Mouse (Mus musculus) MEL (cell line): ENCODE measurements at regions not wholly inside any gene's neighbourhood (a gene's known extent, or its start where the extent isn't known, plus 50 kb on each side); places are given as distances from the start of the nearest gene placed in this dataset.

Experiments used
- DNase-seq: peaks from one replicate; pipeline ENCODE4 v3.0.0; 2011; ENCODE audit warnings: low read depth, low spot score
- H3K27ac ChIP-seq: 2 replicates; pipeline ENCODE4 v1.5.1; 2012; ENCODE audit warnings: low read depth, mild to moderate bottlenecking, control low read depth, low read length, moderate library complexity; ENCODE audit not compliant: control insufficient read depth
- H3K27me3 ChIP-seq, 2 experiments: fragments of 150-350 bp in 1 of 2; sonication (generic) in 1 of 2; 2 replicates each; pipeline ENCODE4 v1.6.1; 2012; ENCODE audit warnings: low read length in 2 of 2, mild to moderate bottlenecking in 2 of 2, improper control_type of control experiment in 1 of 2, moderate library complexity in 1 of 2; ENCODE audit not compliant: insufficient read depth in 2 of 2, control insufficient read depth in 1 of 2
- H3K36me3 ChIP-seq, 2 experiments: 2 replicates each; pipeline ENCODE4 v1.6.1; 2012 to 2014; ENCODE audit warnings: low read length in 2 of 2, improper control_type of control experiment in 1 of 2, inconsistent platforms in 1 of 2, mild to moderate bottlenecking in 1 of 2; ENCODE audit not compliant: insufficient read depth in 2 of 2, control insufficient read depth in 1 of 2
- H3K4me1 ChIP-seq, 2 experiments: fragments of 150-350 bp in 1 of 2; sonication (generic) in 1 of 2; 2 replicates each; pipeline ENCODE4 v1.6.1; 2012; ENCODE audit warnings: low read length in 2 of 2, improper control_type of control experiment in 1 of 2, mild to moderate bottlenecking in 1 of 2; ENCODE audit not compliant: insufficient read depth in 2 of 2, control insufficient read depth in 1 of 2
- H3K4me3 ChIP-seq, 2 experiments: fragments of 150-350 bp in 1 of 2; sonication (generic) in 1 of 2; 2 replicates each; pipeline ENCODE4 v1.5.1; 2012; ENCODE audit warnings: low read depth in 2 of 2, low read length in 2 of 2, mild to moderate bottlenecking in 2 of 2, moderate library complexity in 2 of 2, control low read depth in 1 of 2, improper control_type of control experiment in 1 of 2; ENCODE audit not compliant: control insufficient read depth in 1 of 2, insufficient read depth in 1 of 2
- H3K79me2 ChIP-seq: 2 replicates; pipeline ENCODE4 v1.6.1; 2012; ENCODE audit warnings: mild to moderate bottlenecking, low read length, moderate library complexity; ENCODE audit not compliant: control insufficient read depth, poor library complexity, insufficient read depth
- H3K9ac ChIP-seq: 2 replicates; pipeline ENCODE4 v1.6.1; 2012; ENCODE audit warnings: low read depth, mild to moderate bottlenecking, control low read depth, low read length, moderate library complexity; ENCODE audit not compliant: control insufficient read depth, poor library complexity, severe bottlenecking
- H3K9me3 ChIP-seq: fragments of 150-350 bp; sonication (generic); replicated peaks from 2 replicates; pipeline ENCODE4 v1.6.1; 2012; ENCODE audit warnings: mild to moderate bottlenecking, low read length, improper control_type of control experiment, moderate library complexity; ENCODE audit not compliant: insufficient read depth
- BHLHE40 ChIP-seq: IDR thresholded peaks from 2 replicates; pipeline ENCODE4 v1.6.1; 2012; ENCODE audit warnings: low read depth, mild to moderate bottlenecking, inconsistent platforms, low read length, improper control_type of control experiment, borderline replicate concordance
- CHD1 ChIP-seq: IDR thresholded peaks from 2 replicates; pipeline ENCODE4 v1.6.1; 2012; ENCODE audit warnings: low read depth, mild to moderate bottlenecking, inconsistent platforms, low read length, improper control_type of control experiment
- CHD2 ChIP-seq: IDR thresholded peaks from 2 replicates; pipeline ENCODE4 v1.6.1; 2011; ENCODE audit warnings: low read length, improper control_type of control experiment
- CTCF ChIP-seq, 3 experiments: IDR thresholded peaks in 2 of 3; conservative IDR thresholded peaks in 1 of 3; 2 replicates each; pipeline ENCODE4 v1.5.1; 2011 to 2012; ENCODE audit warnings: low read length in 3 of 3, low read depth in 2 of 3, mild to moderate bottlenecking in 2 of 3, improper control_type of control experiment in 1 of 3, inconsistent platforms in 1 of 3, mixed read lengths in 1 of 3, moderate library complexity in 1 of 3; ENCODE audit not compliant: control insufficient read depth in 1 of 3, insufficient read depth in 1 of 3, poor library complexity in 1 of 3, severe bottlenecking in 1 of 3
- E2F4 ChIP-seq: IDR thresholded peaks from 2 replicates; pipeline ENCODE4 v1.6.1; 2011; ENCODE audit warnings: low read depth, low read length, improper control_type of control experiment, borderline replicate concordance
- ELF1 ChIP-seq: IDR thresholded peaks from 2 replicates; pipeline ENCODE4 v1.6.1; 2014; ENCODE audit warnings: low read depth, mild to moderate bottlenecking, inconsistent platforms, low read length, improper control_type of control experiment, moderate library complexity
- EP300 ChIP-seq, 2 experiments: IDR thresholded peaks; 2 replicates each; pipeline ENCODE4 v1.6.1; 2011; ENCODE audit warnings: improper control_type of control experiment in 2 of 2, low read length in 2 of 2, low read depth in 1 of 2, mild to moderate bottlenecking in 1 of 2
- GABPA ChIP-seq: IDR thresholded peaks from 2 replicates; pipeline ENCODE4 v1.6.1; 2012; ENCODE audit warnings: low read depth, mild to moderate bottlenecking, inconsistent platforms, low read length, improper control_type of control experiment, moderate library complexity
- GATA1 ChIP-seq: IDR thresholded peaks from 2 replicates; pipeline ENCODE4 v1.6.1; 2011; ENCODE audit warnings: low read depth, low read length, improper control_type of control experiment
- HCFC1 ChIP-seq: IDR thresholded peaks from 2 replicates; pipeline ENCODE4 v1.6.1; 2012; ENCODE audit warnings: low read depth, mild to moderate bottlenecking, inconsistent platforms, low read length, improper control_type of control experiment, moderate library complexity
- MAFK ChIP-seq: IDR thresholded peaks from 2 replicates; pipeline ENCODE4 v1.6.1; 2011; ENCODE audit warnings: low read depth, mild to moderate bottlenecking, low read length, improper control_type of control experiment, borderline replicate concordance
- MAZ ChIP-seq: IDR thresholded peaks from 2 replicates; pipeline ENCODE4 v1.6.1; 2012; ENCODE audit warnings: low read depth, mild to moderate bottlenecking, inconsistent platforms, low read length, improper control_type of control experiment
- MEF2A ChIP-seq: IDR thresholded peaks from 2 replicates; pipeline ENCODE4 v1.6.1; 2014; ENCODE audit warnings: low read depth, mild to moderate bottlenecking, inconsistent platforms, low read length, improper control_type of control experiment; ENCODE audit not compliant: poor library complexity, insufficient replicate concordance, severe bottlenecking; ENCODE audit errors: extremely low read depth
- MXI1 ChIP-seq: IDR thresholded peaks from 2 replicates; pipeline ENCODE4 v1.6.1; 2011; ENCODE audit warnings: mild to moderate bottlenecking, low read depth, low read length, improper control_type of control experiment
- MYC ChIP-seq: IDR thresholded peaks from 2 replicates; pipeline ENCODE4 v1.6.1; 2011; ENCODE audit warnings: low read depth, mild to moderate bottlenecking, low read length, improper control_type of control experiment, moderate library complexity
- NELFE ChIP-seq: IDR thresholded peaks from 2 replicates; pipeline ENCODE4 v1.6.1; 2011; ENCODE audit warnings: low read depth, low read length, improper control_type of control experiment
- NRF1 ChIP-seq: IDR thresholded peaks from 2 replicates; pipeline ENCODE4 v1.6.1; 2014; ENCODE audit warnings: low read depth, mild to moderate bottlenecking, inconsistent platforms, low read length, improper control_type of control experiment, moderate library complexity; ENCODE audit not compliant: poor library complexity, insufficient read depth, severe bottlenecking
- POLR2A ChIP-seq, 2 experiments: IDR thresholded peaks; 2 replicates each; pipeline ENCODE4 v1.6.1; 2011 to 2012; ENCODE audit warnings: low read length in 2 of 2, mild to moderate bottlenecking in 2 of 2, control low read depth in 1 of 2, improper control_type of control experiment in 1 of 2, low read depth in 1 of 2, moderate library complexity in 1 of 2; ENCODE audit not compliant: control insufficient read depth in 1 of 2, insufficient read depth in 1 of 2, poor library complexity in 1 of 2
- POLR2AphosphoS5 ChIP-seq: IDR thresholded peaks from 2 replicates; pipeline ENCODE4 v1.6.1; 2012; ENCODE audit warnings: low read depth, borderline replicate concordance, mild to moderate bottlenecking, inconsistent platforms, low read length, moderate library complexity, mixed read lengths
- RAD21 ChIP-seq: IDR thresholded peaks from 2 replicates; pipeline ENCODE4 v1.6.1; 2011; ENCODE audit warnings: mild to moderate bottlenecking, low read depth, low read length, improper control_type of control experiment
- RCOR1 ChIP-seq: IDR thresholded peaks from 2 replicates; pipeline ENCODE4 v1.6.1; 2012; ENCODE audit warnings: low read depth, mild to moderate bottlenecking, inconsistent platforms, low read length, improper control_type of control experiment
- TCF12 ChIP-seq: IDR thresholded peaks from 2 replicates; pipeline ENCODE4 v1.6.1; 2014; ENCODE audit warnings: low read depth, mild to moderate bottlenecking, inconsistent platforms, low read length, improper control_type of control experiment, moderate library complexity
- USF1 ChIP-seq: IDR thresholded peaks from 2 replicates; pipeline ENCODE4 v1.6.1; 2014; ENCODE audit warnings: low read depth, mild to moderate bottlenecking, inconsistent platforms, low read length, improper control_type of control experiment, moderate library complexity
- ZC3H11A ChIP-seq: IDR thresholded peaks from 2 replicates; pipeline ENCODE4 v1.6.1; 2012; ENCODE audit warnings: low read depth, mild to moderate bottlenecking, inconsistent platforms, low read length, improper control_type of control experiment
- ZKSCAN1 ChIP-seq: IDR thresholded peaks from 2 replicates; pipeline ENCODE4 v1.6.1; 2012; ENCODE audit warnings: low read depth, mild to moderate bottlenecking, inconsistent platforms, low read length, improper control_type of control experiment, moderate library complexity
- ZNF384 ChIP-seq: IDR thresholded peaks from 2 replicates; pipeline ENCODE4 v1.6.1; 2012; ENCODE audit warnings: low read depth, mild to moderate bottlenecking, inconsistent platforms, low read length, improper control_type of control experiment

GRCm38 (mm10) chr15:11725620-11726530 lies 181.2 kb downstream of the Npr3 start:
- no peak for DNase-seq
- H3K4me1 ChIP-seq, result no peaks in the 10 kb centered on the region
- H3K79me2 ChIP-seq, result no peaks in the 10 kb centered on the region
- TF ChIP-seq E2F4 (no peak), NRF1 (no peak), MYC (no peak), RCOR1 (no peak), MAFK (no peak), ZNF384 (no peak), ELF1 (no peak), HCFC1 (no peak), POLR2A (IDR thresholded peaks at IDR 0.05; ENCODE audit: control insufficient read depth in 1 of 2, insufficient read depth in 1 of 2, low read depth in 1 of 2, low read length in 2 of 2, poor library complexity in 1 of 2) (no peak), USF1 (no peak), RAD21 (no peak), CTCF (IDR thresholded peaks at IDR 0.05 in 2 of 3, conservative IDR thresholded peaks at IDR 0.05 in 1 of 3; ENCODE audit: control insufficient read depth in 1 of 3, insufficient read depth in 1 of 3, low read depth in 2 of 3, low read length in 3 of 3, poor library complexity in 1 of 3, severe bottlenecking in 1 of 3) (no peak), BHLHE40 (no peak), TCF12 (no peak), POLR2AphosphoS5 (no peak), NELFE (no peak)
- H3K27me3 ChIP-seq, result no peaks in the 10 kb centered on the region
- no peak overlapping the region for H3K9ac ChIP-seq
- H3K36me3 ChIP-seq, result no peaks in the 10 kb centered on the region
- no peak overlapping the region for H3K27ac ChIP-seq
- no peaks in the 10 kb centered on the region for H3K9me3 ChIP-seq
- H3K4me3 ChIP-seq, result no peak overlapping the region

GRCm38 (mm10) chr15:11720645-11721044 lies 186.4 kb downstream of the Npr3 start:
- DNase-seq, result no peak
- H3K9me3 ChIP-seq, result no peaks in the 10 kb centered on the region
- TF ChIP-seq CHD2 (no peak), GATA1 (no peak), MXI1 (no peak), BHLHE40 (no peak), CHD1 (no peak), MYC (no peak), MAZ (no peak), ZNF384 (no peak), EP300 (IDR thresholded peaks at IDR 0.05; ENCODE audit: low read depth in 1 of 2, low read length in 2 of 2) (no peak), HCFC1 (no peak), ZKSCAN1 (no peak), MEF2A (no peak), ZC3H11A (no peak), GABPA (no peak)

More at GRCm38 (mm10) chr15:11720645-11721044, 186.4 kb downstream of the Npr3 start:
- Histone ChIP-seq H3K4me3 (no peak overlapping the region), H3K27ac (no peak overlapping the region), H3K9ac (no peak overlapping the region), H3K4me1 (no peaks in the 10 kb centered on the region), H3K27me3 (no peaks in the 10 kb centered on the region), H3K36me3 (no peaks in the 10 kb centered on the region), H3K79me2 (no peaks in the 10 kb centered on the region)
